Mouse (Mus musculus) spleen, adult 2 months (tissue): ENCODE measurements around the gene Polm.

Source experiments
- CTCF ChIP-seq: fragments of 200-500 bp; IDR thresholded peaks from 2 replicates; pipeline ENCODE4 v1.5.1; 2011; ENCODE audit warnings: mild to moderate bottlenecking, inconsistent platforms; ENCODE audit not compliant: insufficient read depth, insufficient read length, insufficient replicate concordance; ENCODE audit errors: extremely low read depth
- POLR2A ChIP-seq: fragments of 200-500 bp; IDR thresholded peaks from 2 replicates; pipeline ENCODE4 v1.6.1; 2011; ENCODE audit warnings: low read depth, low read length, inconsistent platforms

GRCm38 (mm10) chr11:5862394-5863105 is 24.7 kb upstream of the Polm start:
- TF ChIP-seq POLR2A (no peak), CTCF (no peak)
